Comparison of ENCODE assay signal across 16 mouse cellular contexts in the genomic region with DNA sequence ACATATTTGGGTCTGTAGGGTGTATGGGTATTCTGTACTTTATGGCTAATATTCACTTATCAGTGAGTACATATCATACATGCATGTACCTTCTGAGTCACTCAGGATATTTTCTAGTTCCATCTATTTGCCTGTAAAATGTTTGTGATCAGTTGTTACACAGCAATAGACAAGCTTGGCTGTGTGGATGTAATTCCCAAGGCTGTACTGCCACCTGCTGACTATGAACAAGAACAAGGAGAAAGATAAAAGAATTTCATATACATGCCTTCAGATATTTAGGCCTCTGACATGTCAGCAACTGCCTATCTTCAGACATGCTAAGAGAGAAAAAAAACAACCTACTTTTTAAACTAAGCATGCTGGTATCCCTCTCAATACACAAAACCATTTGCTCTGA. TPM values are rescaled to one million over a fixed set of nuclear protein-coding genes. Genes with fewer than 3 reads are reported as not detected.
DNase-seq lines count a peak whose midpoint lies in the region; ATAC-seq and TF ChIP-seq lines count a peak whose summit lies in the region.
"Had no signal": no experiment of that assay in that cellular context is flagged by ENCODE, and none has a peak within 500 bp of the region (broad histone marks: within the 10 kb centered on the region; RNA-seq: fewer than 3 reads in every experiment).

No protein-coding gene starts in this region.

- H3K27me3 ChIP-seq in heart, adult 2 months (ENCODE audit: control insufficient read depth, insufficient read depth, low read length), result no peaks in the 10 kb centered on the region
- no peaks in the 10 kb centered on the region for H3K27me3 ChIP-seq in heart, embryonic 12.5 days (replicated peaks)
- no peaks in the 10 kb centered on the region for H3K27me3 ChIP-seq in liver, adult 2 months (ENCODE audit: control insufficient read depth, insufficient read depth, low read length)
- no peaks in the 10 kb centered on the region for H3K27me3 ChIP-seq in liver, embryonic 11.5 days (replicated peaks; ENCODE audit: control insufficient read depth, insufficient read depth, low read length)
- H3K27me3 ChIP-seq in MEL (ENCODE audit: control insufficient read depth in 1 of 2, insufficient read depth in 2 of 2, low read length in 2 of 2), result no peaks in the 10 kb centered on the region
- H3K27me3 ChIP-seq: neural tube, embryonic 15.5 days had no signal

- no peak overlapping the region for H3K4me3 ChIP-seq in heart, adult 2 months
- H3K4me3 ChIP-seq in heart, embryonic 12.5 days, result no peak overlapping the region
- H3K4me3 ChIP-seq in liver, adult 2 months (ENCODE audit: insufficient read depth, low read depth, low read length), result no peak overlapping the region
- H3K4me3 ChIP-seq in liver, embryonic 11.5 days (ENCODE audit: low read depth, low read length), result no peak overlapping the region
- H3K4me3 ChIP-seq in MEL (ENCODE audit: control insufficient read depth in 1 of 2, insufficient read depth in 1 of 2, low read depth in 2 of 2, low read length in 2 of 2), result no peak overlapping the region
- H3K4me3 ChIP-seq: neural tube, embryonic 15.5 days had no signal

- H3K27ac ChIP-seq in heart, adult 2 months, result no peak overlapping the region
- H3K27ac ChIP-seq in heart, embryonic 12.5 days (ENCODE audit: poor library complexity, severe bottlenecking), result no peak overlapping the region
- H3K27ac ChIP-seq in liver, adult 2 months (replicated peaks; ENCODE audit: insufficient read depth, low read depth, low read length), result no peak overlapping the region
- no peak overlapping the region for H3K27ac ChIP-seq in liver, embryonic 11.5 days (ENCODE audit: low read depth, low read length)
- H3K27ac ChIP-seq in MEL (ENCODE audit: control insufficient read depth, low read depth, low read length), result no peak overlapping the region
- H3K27ac ChIP-seq: macrophage; neural tube, embryonic 15.5 days had no signal

- no peak for DNase-seq in heart, adult 2 months
- peak; percentile 5 for DNase-seq in liver, adult 2 months (ENCODE audit: extremely low read depth, low read depth, low spot score)
- no peak for DNase-seq in liver, embryonic 11.5 days (ENCODE audit: low spot score)
- peak; percentile 64 for DNase-seq in MEL (ENCODE audit: low read depth, low spot score)
- peak; percentile 8 for DNase-seq in embryo, embryonic 11.5 days (ENCODE audit: low read depth, low spot score)
- DNase-seq in ovary, adult 18-20 months (ENCODE audit: low spot score), result no peak
- no peak for DNase-seq in heart, adult 18-20 months
- DNase-seq: cerebellum, adult 9-11 months had no signal

- no peaks in the 10 kb centered on the region for H3K4me1 ChIP-seq in heart, adult 2 months (ENCODE audit: control insufficient read depth, insufficient read depth, low read length)
- H3K4me1 ChIP-seq in heart, embryonic 12.5 days (replicated peaks), result no peaks in the 10 kb centered on the region
- no peaks in the 10 kb centered on the region for H3K4me1 ChIP-seq in liver, adult 2 months (ENCODE audit: control insufficient read depth, insufficient read depth, low read length)
- no peaks in the 10 kb centered on the region for H3K4me1 ChIP-seq in liver, embryonic 11.5 days (replicated peaks; ENCODE audit: control insufficient read depth, insufficient read depth, low read length)
- no peaks in the 10 kb centered on the region for H3K4me1 ChIP-seq in MEL (ENCODE audit: control insufficient read depth in 1 of 2, insufficient read depth in 2 of 2, low read length in 2 of 2)
- H3K4me1 ChIP-seq: neural tube, embryonic 15.5 days had no signal

- TF ChIP-seq CTCF in heart, adult 2 months (IDR thresholded peaks at IDR 0.05), result peak; percentile 40
- peak; percentile 30; the same call in 1 of the 2 replicates for TF ChIP-seq CTCF in liver, adult 2 months (IDR thresholded peaks at IDR 0.05; ENCODE audit: low read depth, low read length)
- TF ChIP-seq CTCF in MEL (IDR thresholded peaks at IDR 0.05 in 2 of 3, conservative IDR thresholded peaks at IDR 0.05 in 1 of 3; ENCODE audit: control insufficient read depth in 1 of 3, insufficient read depth in 1 of 3, low read depth in 2 of 3, low read length in 3 of 3, poor library complexity in 1 of 3, severe bottlenecking in 1 of 3), result peak in 2 of 3 experiments; percentile 28 to 62; a peak in 3 of 6 replicates

- H3K9me3 ChIP-seq in heart, embryonic 12.5 days (replicated peaks), result no peaks in the 10 kb centered on the region
- no peaks in the 10 kb centered on the region for H3K9me3 ChIP-seq in liver, embryonic 11.5 days (ENCODE audit: control insufficient read depth, low read length)
- no peaks in the 10 kb centered on the region for H3K9me3 ChIP-seq in MEL (replicated peaks; ENCODE audit: insufficient read depth, low read length)
- H3K9me3 ChIP-seq: G1E; neural tube, embryonic 15.5 days had no signal

- no peaks in the 10 kb centered on the region for H3K36me3 ChIP-seq in heart, adult 2 months (ENCODE audit: control insufficient read depth, insufficient read depth, low read length)
- no peaks in the 10 kb centered on the region for H3K36me3 ChIP-seq in heart, embryonic 12.5 days
- H3K36me3 ChIP-seq in liver, adult 2 months (ENCODE audit: control insufficient read depth, insufficient read depth, low read length), result no peaks in the 10 kb centered on the region
- no peaks in the 10 kb centered on the region for H3K36me3 ChIP-seq in liver, embryonic 11.5 days (ENCODE audit: control insufficient read depth, insufficient read depth, low read length)
- H3K36me3 ChIP-seq in MEL (ENCODE audit: control insufficient read depth in 1 of 2, insufficient read depth in 2 of 2, low read length in 2 of 2), result no peaks in the 10 kb centered on the region
- H3K36me3 ChIP-seq: G1E; neural tube, embryonic 15.5 days had no signal

- TF ChIP-seq POLR2A in heart, adult 2 months (IDR thresholded peaks at IDR 0.05; ENCODE audit: insufficient read depth, low read depth, low read length), result no peak
- TF ChIP-seq POLR2A in liver, adult 2 months (IDR thresholded peaks at IDR 0.05; ENCODE audit: extremely low read depth, insufficient read depth, low read length), result no peak
- TF ChIP-seq POLR2A in MEL (IDR thresholded peaks at IDR 0.05; ENCODE audit: control insufficient read depth in 1 of 2, insufficient read depth in 1 of 2, low read depth in 1 of 2, low read length in 2 of 2, poor library complexity in 1 of 2), result no peak

- intact Hi-C loops in heart, adult 2 months (cut with DNase I), result no loop called here

- no peaks in the 10 kb centered on the region for H3K79me2 ChIP-seq in heart, adult 2 months (replicated peaks; ENCODE audit: control insufficient read depth, insufficient read depth, low read length)
- H3K79me2 ChIP-seq in liver, adult 2 months (ENCODE audit: control insufficient read depth, insufficient read depth, low read length), result no peaks in the 10 kb centered on the region
- no peaks in the 10 kb centered on the region for H3K79me2 ChIP-seq in MEL (ENCODE audit: control insufficient read depth, insufficient read depth, low read length, poor library complexity)

- H3K9ac ChIP-seq in heart, adult 2 months (ENCODE audit: low read depth, low read length), result no peak overlapping the region
- no peak overlapping the region for H3K9ac ChIP-seq in heart, embryonic 12.5 days
- no peak overlapping the region for H3K9ac ChIP-seq in liver, adult 2 months (ENCODE audit: low read depth, low read length)
- H3K9ac ChIP-seq in liver, embryonic 11.5 days (ENCODE audit: low read depth, low read length), result no peak overlapping the region
- no peak overlapping the region for H3K9ac ChIP-seq in MEL (ENCODE audit: control insufficient read depth, low read depth, low read length, poor library complexity, severe bottlenecking)
- H3K9ac ChIP-seq: neural tube, embryonic 15.5 days had no signal

- no peak for TF ChIP-seq EP300 in heart, adult 2 months (IDR thresholded peaks at IDR 0.05; ENCODE audit: insufficient read depth, low read depth, low read length)
- no peak for TF ChIP-seq EP300 in MEL (IDR thresholded peaks at IDR 0.05; ENCODE audit: low read depth in 1 of 2, low read length in 2 of 2)

- no peak overlapping the region for H3K4me2 ChIP-seq in heart, embryonic 12.5 days
- no peak overlapping the region for H3K4me2 ChIP-seq in liver, embryonic 11.5 days
- H3K4me2 ChIP-seq: neural tube, embryonic 15.5 days had no signal

- ATAC-seq in heart, embryonic 12.5 days (ENCODE audit: insufficient number of reproducible peaks, low FRiP score), result no peak
- ATAC-seq in liver, embryonic 11.5 days (replicated peaks; ENCODE audit: low FRiP score), result no peak
- ATAC-seq: forebrain, embryonic 16.5 days had no signal

- peak; percentile 80 for TF ChIP-seq RAD21 in MEL (IDR thresholded peaks at IDR 0.05; ENCODE audit: low read depth, low read length)

RNA-seq across cellular contexts. Expression of gene Acrv1, which starts 5.7 kb away (rescaled TPM):
- total RNA-seq in heart, adult 2 months (2021), result not detected
- polyA plus RNA-seq in heart, adult 2 months (2012; rRNA removed), result 0.16 TPM in 1 of 2 replicates, not detected in the other
- polyA plus RNA-seq in heart, embryonic 12.5 days (2016; fragmentation: Nextera tagmentation; extraction: Ambion mirVana), result not detected in 2 replicates
- total RNA-seq in liver, adult 2 months (2014; rRNA removed), result not detected in 2 replicates
- not detected in 2 replicates for polyA plus RNA-seq in liver, adult 2 months (2012; rRNA removed)
- polyA plus RNA-seq in liver, embryonic 11.5 days (2014; fragmentation: Nextera tagmentation; extraction: Ambion mirVana), result not detected in 2 replicates
- total RNA-seq in MEL (2012; rRNA removed), result not detected in 2 replicates
- polyA plus RNA-seq in MEL (2012; ENCODE audit: insufficient read depth in 1 of 2, insufficient read length in 2 of 2, low read depth in 1 of 2, low replicate concordance in 2 of 2, missing spikeins in 1 of 2), result under 1 TPM in 1 of 2 experiments, not detected in 1; 0.18 TPM
- not detected for total RNA-seq in heart, adult 18-20 months (2021)
- total RNA-seq: heart, postnatal 14 days; layer of hippocampus, postnatal 14 days had no signal
- polyA plus RNA-seq: forebrain, embryonic 16.5 days; G1E; macrophage; neural tube, embryonic 15.5 days; stomach, embryonic 16.5 days had no signal

RNA-seq across cellular contexts. Expression of gene Chek1, which starts 39.5 kb away (rescaled TPM):
- under 1 TPM; 0.29 to 0.68 TPM for total RNA-seq in heart, adult 2 months (2021)
- polyA plus RNA-seq in heart, adult 2 months (2012; rRNA removed), result 0.08 and 0.26 TPM in 2 replicates
- 25.8 and 27.3 TPM in 2 replicates for polyA plus RNA-seq in heart, embryonic 12.5 days (2016; fragmentation: Nextera tagmentation; extraction: Ambion mirVana)
- 0.55 and 1.4 TPM in 2 replicates for total RNA-seq in liver, adult 2 months (2014; rRNA removed)
- polyA plus RNA-seq in liver, adult 2 months (2012; rRNA removed), result 0.11 and 0.16 TPM in 2 replicates
- 50.7 and 52.3 TPM in 2 replicates for polyA plus RNA-seq in liver, embryonic 11.5 days (2014; fragmentation: Nextera tagmentation; extraction: Ambion mirVana)
- 26.7 and 31.1 TPM in 2 replicates for total RNA-seq in MEL (2012; rRNA removed)
- polyA plus RNA-seq in MEL (2012; ENCODE audit: insufficient read depth in 1 of 2, insufficient read length in 2 of 2, low read depth in 1 of 2, low replicate concordance in 2 of 2, missing spikeins in 1 of 2), result 10 to 100 TPM in 1 of 2 experiments, not detected in 1; 33.3 TPM
- 1 to 10 TPM; 1.5 to 2.0 TPM for total RNA-seq in heart, adult 18-20 months (2021)

RNA-seq across cellular contexts. Expression of gene A630095E13Rik, which starts 44.2 kb away (rescaled TPM):
- total RNA-seq in heart, adult 2 months (2021), result not detected
- polyA plus RNA-seq in heart, adult 2 months (2012; rRNA removed), result not detected in 2 replicates
- not detected in 2 replicates for polyA plus RNA-seq in heart, embryonic 12.5 days (2016; fragmentation: Nextera tagmentation; extraction: Ambion mirVana)
- not detected in 2 replicates for total RNA-seq in liver, adult 2 months (2014; rRNA removed)
- not detected in 2 replicates for polyA plus RNA-seq in liver, adult 2 months (2012; rRNA removed)
- not detected in 2 replicates for polyA plus RNA-seq in liver, embryonic 11.5 days (2014; fragmentation: Nextera tagmentation; extraction: Ambion mirVana)
- not detected in 2 replicates for total RNA-seq in MEL (2012; rRNA removed)
- polyA plus RNA-seq in MEL (2012; ENCODE audit: insufficient read depth in 1 of 2, insufficient read length in 2 of 2, low read depth in 1 of 2, low replicate concordance in 2 of 2, missing spikeins in 1 of 2), result not detected
- total RNA-seq in heart, adult 18-20 months (2021), result not detected
- total RNA-seq: heart, postnatal 14 days; layer of hippocampus, postnatal 14 days had no signal
- polyA plus RNA-seq: forebrain, embryonic 16.5 days; G1E; macrophage; neural tube, embryonic 15.5 days; stomach, embryonic 16.5 days had no signal

Comparison
In these comparisons a context has a peak if more than half of its experiments do, and no peak if none do; other contexts are left out.
1. DNase-seq: peak in liver, adult 2 months (single experiment), MEL (single experiment) and embryo, embryonic 11.5 days (single experiment); none in heart, adult 2 months (0 of 2), liver, embryonic 11.5 days (single experiment), ovary, adult 18-20 months (single experiment) and heart, adult 18-20 months (0 of 2).
2. Peak in every context shown above with its lines, with median percentiles within 50 percentile points of each other: CTCF ChIP-seq.